Mouse (Mus musculus): ENCODE data around the gene Pcdh15. TPM values are rescaled to one million over a fixed set of nuclear protein-coding genes. Genes with fewer than 3 reads are reported as not detected.

Gene Pcdh15
- polyA plus RNA-seq, 1 experiment: not detected

DNA sequence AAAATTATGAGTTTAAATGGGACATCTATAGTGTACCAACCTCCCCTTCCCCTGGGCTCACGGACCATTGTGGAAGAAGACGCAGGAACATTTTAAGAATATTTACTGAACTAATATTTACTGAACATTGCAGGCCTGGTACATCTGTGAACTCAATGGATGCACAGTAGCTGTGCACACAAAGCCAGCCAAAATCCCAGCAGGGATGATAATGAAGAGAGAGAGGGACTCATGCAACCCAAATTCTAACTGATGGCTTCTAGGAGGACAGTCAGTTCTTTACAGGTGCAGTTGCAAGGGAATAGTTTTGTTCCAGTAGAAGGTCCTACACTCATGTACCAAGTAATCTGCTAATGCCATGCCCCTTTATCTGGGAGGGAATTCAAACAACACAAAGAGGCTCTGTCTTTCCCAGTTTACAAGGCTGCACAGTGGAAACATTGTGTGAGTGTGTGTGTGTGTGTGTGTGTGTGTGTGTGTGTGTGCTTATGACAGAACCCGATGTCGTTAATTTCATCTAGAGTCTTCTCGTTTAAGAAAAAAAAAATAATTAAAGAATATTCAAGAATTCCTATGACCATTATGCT is 475.7 kb downstream of the Pcdh15 start:
- Histone ChIP-seq H3K4me1 (ENCODE audit: control insufficient read depth, insufficient read depth, low read length) (no peaks in the 10 kb centered on the region), H3K27me3 (ENCODE audit: control insufficient read depth, insufficient read depth, low read length, poor library complexity, severe bottlenecking) (no peaks in the 10 kb centered on the region), H3K27ac (ENCODE audit: insufficient read depth, low read length) (no peak overlapping the region), H3K9ac (ENCODE audit: low read depth, poor library complexity, severe bottlenecking) (no peak overlapping the region), H3K9me3 (replicated peaks; ENCODE audit: control insufficient read depth, insufficient read depth, low read length, poor library complexity, severe bottlenecking) (no peaks in the 10 kb centered on the region), H3K36me3 (ENCODE audit: control insufficient read depth, insufficient read depth, low read length, poor library complexity, severe bottlenecking) (no peaks in the 10 kb centered on the region), H3K4me3 (ENCODE audit: low read depth, low read length) (no peak overlapping the region)
- TF ChIP-seq POLR2A (IDR thresholded peaks at IDR 0.05; ENCODE audit: insufficient read depth, low read length) (no peak), EP300 (IDR thresholded peaks at IDR 0.05; ENCODE audit: insufficient read depth, low read depth, low read length) (no peak), CTCF (IDR thresholded peaks at IDR 0.05; ENCODE audit: low read depth, low read length) (no peak)

DNA sequence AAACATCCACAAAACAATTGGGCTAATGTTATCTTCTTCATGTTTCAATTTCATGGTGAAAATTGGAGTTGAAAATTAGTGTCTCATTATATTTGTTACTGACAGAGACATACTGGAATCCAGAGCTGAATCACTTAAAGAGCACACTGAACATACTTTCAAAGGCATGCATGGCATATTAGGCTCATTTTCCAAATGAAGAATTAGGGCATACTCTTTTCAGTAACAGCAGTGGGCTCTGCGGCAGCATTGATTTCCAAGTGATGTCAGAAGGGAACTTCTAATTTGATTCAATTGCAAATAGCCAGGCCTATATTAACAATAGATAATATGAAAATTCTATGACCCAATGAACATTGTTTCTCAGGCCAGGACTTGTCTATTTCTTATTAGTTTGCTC is 568.4 kb downstream of the Pcdh15 start:
- H3K36me3 ChIP-seq (ENCODE audit: control insufficient read depth, insufficient read depth, low read length, poor library complexity, severe bottlenecking): no peaks in the 10 kb centered on the region
- no peaks in the 10 kb centered on the region for H3K27me3 ChIP-seq (ENCODE audit: control insufficient read depth, insufficient read depth, low read length, poor library complexity, severe bottlenecking)
- no peaks in the 10 kb centered on the region for H3K9me3 ChIP-seq (replicated peaks; ENCODE audit: control insufficient read depth, insufficient read depth, low read length, poor library complexity, severe bottlenecking)
- H3K27ac ChIP-seq (ENCODE audit: insufficient read depth, low read length): no peak overlapping the region
- H3K9ac ChIP-seq (ENCODE audit: low read depth, poor library complexity, severe bottlenecking): no peak overlapping the region
- no peak overlapping the region for H3K4me3 ChIP-seq (ENCODE audit: low read depth, low read length)
- TF ChIP-seq CTCF (IDR thresholded peaks at IDR 0.05; ENCODE audit: low read depth, low read length): no peak
- no peak for TF ChIP-seq POLR2A (IDR thresholded peaks at IDR 0.05; ENCODE audit: insufficient read depth, low read length)
- no peak for TF ChIP-seq EP300 (IDR thresholded peaks at IDR 0.05; ENCODE audit: insufficient read depth, low read depth, low read length)
- no peaks in the 10 kb centered on the region for H3K4me1 ChIP-seq (ENCODE audit: control insufficient read depth, insufficient read depth, low read length)

DNA sequence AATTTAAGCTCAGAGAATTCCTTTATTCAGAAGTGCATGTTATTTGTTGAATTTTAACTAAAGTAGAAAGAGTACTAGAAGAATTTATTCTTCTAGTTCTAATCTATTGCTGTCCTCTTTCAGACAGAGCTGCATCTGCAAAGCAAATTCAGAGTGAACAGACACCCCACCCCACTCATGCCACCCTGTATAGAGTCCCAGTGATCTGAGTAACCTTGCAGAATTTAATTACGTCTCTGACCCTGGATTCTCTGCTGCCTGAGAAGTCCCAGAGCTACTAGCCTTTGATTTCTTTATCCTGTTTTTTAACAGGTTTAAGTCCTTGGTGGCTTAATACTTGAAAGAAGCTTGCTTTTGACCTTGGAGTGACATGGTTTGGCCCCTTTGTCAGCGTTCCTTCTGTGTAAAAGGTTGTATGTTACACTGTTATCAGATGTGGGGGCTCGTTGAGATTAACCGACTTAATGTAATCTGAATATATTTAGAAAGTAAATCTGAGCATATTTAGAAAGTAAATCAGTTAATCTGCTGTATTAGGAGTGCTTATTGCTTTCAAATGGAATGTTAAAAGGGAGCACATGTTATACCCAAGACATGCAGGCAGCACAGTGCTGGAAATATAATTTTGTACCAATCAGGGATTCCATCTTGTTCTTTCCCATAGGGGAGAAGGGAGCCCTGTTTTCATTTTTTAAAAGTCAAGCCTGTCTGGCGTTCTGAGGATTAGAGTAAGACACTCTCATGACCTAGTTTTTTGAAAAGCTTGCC is 601.6 kb downstream of the Pcdh15 start:
- no peak for TF ChIP-seq CTCF (IDR thresholded peaks at IDR 0.05; ENCODE audit: low read depth, low read length)
- H3K36me3 ChIP-seq (ENCODE audit: control insufficient read depth, insufficient read depth, low read length, poor library complexity, severe bottlenecking): no peaks in the 10 kb centered on the region
- H3K4me1 ChIP-seq (ENCODE audit: control insufficient read depth, insufficient read depth, low read length): no peaks in the 10 kb centered on the region
- no peak overlapping the region for H3K4me3 ChIP-seq (ENCODE audit: low read depth, low read length)
- H3K27me3 ChIP-seq (ENCODE audit: control insufficient read depth, insufficient read depth, low read length, poor library complexity, severe bottlenecking): no peaks in the 10 kb centered on the region
- H3K9me3 ChIP-seq (replicated peaks; ENCODE audit: control insufficient read depth, insufficient read depth, low read length, poor library complexity, severe bottlenecking): no peaks in the 10 kb centered on the region
- no peak overlapping the region for H3K27ac ChIP-seq (ENCODE audit: insufficient read depth, low read length)
- no peak overlapping the region for H3K9ac ChIP-seq (ENCODE audit: low read depth, poor library complexity, severe bottlenecking)

DNA sequence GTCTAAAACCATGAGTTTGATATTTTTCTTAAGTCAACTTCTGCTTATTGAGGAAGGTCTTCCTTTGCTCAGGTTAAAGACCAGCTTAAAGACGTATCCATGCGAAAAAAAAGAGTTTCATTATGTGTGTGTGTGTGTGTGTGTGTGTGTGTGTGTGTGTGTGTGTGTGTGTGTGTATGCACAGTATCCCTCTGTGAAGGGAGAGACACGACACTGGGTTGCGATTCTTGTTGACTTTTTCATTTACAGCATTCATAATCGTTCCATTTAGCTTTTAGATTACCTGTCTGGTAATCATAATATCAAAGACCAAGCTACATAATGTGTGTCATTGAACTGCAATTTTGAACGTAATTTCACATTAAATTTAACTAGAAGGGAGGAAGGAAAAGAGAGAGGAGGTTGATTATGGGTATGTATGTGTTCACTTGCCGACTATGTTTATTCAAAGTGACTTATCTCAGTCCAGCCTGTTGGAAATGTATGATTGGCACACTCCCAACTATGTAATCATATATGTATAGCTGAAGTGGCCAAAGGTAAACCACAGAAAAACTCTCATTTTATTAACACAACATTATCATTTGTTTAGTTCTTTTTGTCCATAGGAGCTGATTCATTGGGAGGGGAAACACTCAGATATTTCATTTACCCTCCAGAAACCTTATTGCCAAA is 626.6 kb downstream of the Pcdh15 start:
- no peak for TF ChIP-seq CTCF (IDR thresholded peaks at IDR 0.05; ENCODE audit: low read depth, low read length)
- no peak for TF ChIP-seq EP300 (IDR thresholded peaks at IDR 0.05; ENCODE audit: insufficient read depth, low read depth, low read length)
- TF ChIP-seq POLR2A (IDR thresholded peaks at IDR 0.05; ENCODE audit: insufficient read depth, low read length): no peak
- Histone ChIP-seq H3K27me3 (ENCODE audit: control insufficient read depth, insufficient read depth, low read length, poor library complexity, severe bottlenecking) (no peaks in the 10 kb centered on the region), H3K4me3 (ENCODE audit: low read depth, low read length) (no peak overlapping the region), H3K4me1 (ENCODE audit: control insufficient read depth, insufficient read depth, low read length) (no peaks in the 10 kb centered on the region), H3K27ac (ENCODE audit: insufficient read depth, low read length) (no peak overlapping the region), H3K9me3 (replicated peaks; ENCODE audit: control insufficient read depth, insufficient read depth, low read length, poor library complexity, severe bottlenecking) (no peaks in the 10 kb centered on the region), H3K36me3 (ENCODE audit: control insufficient read depth, insufficient read depth, low read length, poor library complexity, severe bottlenecking) (no peaks in the 10 kb centered on the region), H3K9ac (ENCODE audit: low read depth, poor library complexity, severe bottlenecking) (no peak overlapping the region)

DNA sequence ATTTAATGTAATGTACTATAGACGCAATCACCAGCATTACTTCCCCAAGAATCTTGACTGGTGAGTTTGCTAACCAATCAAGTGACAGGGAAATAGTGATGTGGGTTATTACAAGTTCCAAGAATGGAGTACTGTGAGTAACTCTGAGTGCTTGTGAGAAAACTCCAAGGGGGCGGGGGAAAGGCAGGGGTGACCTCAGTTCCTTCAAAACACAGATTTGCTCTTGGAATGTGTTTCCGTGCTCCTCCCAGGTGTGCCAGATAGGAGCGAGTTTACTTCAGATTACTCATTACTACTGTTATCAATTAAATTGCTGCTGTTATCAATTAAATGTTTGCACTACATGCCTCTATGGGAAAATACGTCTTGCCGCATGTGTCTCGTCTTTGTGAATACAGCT is 634.1 kb downstream of the Pcdh15 start:
- Histone ChIP-seq H3K9ac (ENCODE audit: low read depth, poor library complexity, severe bottlenecking) (no peak overlapping the region), H3K36me3 (ENCODE audit: control insufficient read depth, insufficient read depth, low read length, poor library complexity, severe bottlenecking) (no peaks in the 10 kb centered on the region)

DNA sequence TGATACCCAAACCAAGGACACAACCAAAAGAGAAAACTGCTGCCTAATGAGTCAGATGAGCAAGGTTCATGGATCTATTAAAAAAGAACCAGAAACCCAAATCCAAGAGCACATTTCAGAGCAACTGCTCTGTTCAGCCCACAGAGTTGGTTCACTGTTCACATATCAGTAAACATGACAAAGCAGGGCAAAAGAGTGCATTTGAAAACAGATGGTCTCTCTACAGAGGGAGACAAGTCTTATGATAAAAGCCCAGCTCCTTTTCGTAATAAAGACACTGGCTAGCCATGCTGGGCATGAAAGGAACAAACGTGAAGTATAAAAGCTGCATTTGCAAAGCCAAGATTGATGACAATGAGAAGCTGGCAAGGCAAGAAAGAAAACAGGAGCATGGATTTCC is 649.9 kb downstream of the Pcdh15 start:
- no peak for TF ChIP-seq EP300 (IDR thresholded peaks at IDR 0.05; ENCODE audit: insufficient read depth, low read depth, low read length)
- TF ChIP-seq CTCF (IDR thresholded peaks at IDR 0.05; ENCODE audit: low read depth, low read length): no peak
- TF ChIP-seq POLR2A (IDR thresholded peaks at IDR 0.05; ENCODE audit: insufficient read depth, low read length): no peak

More for the DNA sequence above, 634.1 kb downstream of the Pcdh15 start:
- Histone ChIP-seq H3K27me3 (ENCODE audit: control insufficient read depth, insufficient read depth, low read length, poor library complexity, severe bottlenecking) (no peaks in the 10 kb centered on the region), H3K9me3 (replicated peaks; ENCODE audit: control insufficient read depth, insufficient read depth, low read length, poor library complexity, severe bottlenecking) (no peaks in the 10 kb centered on the region), H3K4me3 (ENCODE audit: low read depth, low read length) (no peak overlapping the region), H3K4me1 (ENCODE audit: control insufficient read depth, insufficient read depth, low read length) (no peaks in the 10 kb centered on the region), H3K27ac (ENCODE audit: insufficient read depth, low read length) (no peak overlapping the region)
- TF ChIP-seq POLR2A (IDR thresholded peaks at IDR 0.05; ENCODE audit: insufficient read depth, low read length): no peak
- no peak for TF ChIP-seq EP300 (IDR thresholded peaks at IDR 0.05; ENCODE audit: insufficient read depth, low read depth, low read length)
- no peak for TF ChIP-seq CTCF (IDR thresholded peaks at IDR 0.05; ENCODE audit: low read depth, low read length)

More for the DNA sequence above, 649.9 kb downstream of the Pcdh15 start:
- Histone ChIP-seq H3K27ac (ENCODE audit: insufficient read depth, low read length) (no peak overlapping the region), H3K36me3 (ENCODE audit: control insufficient read depth, insufficient read depth, low read length, poor library complexity, severe bottlenecking) (no peaks in the 10 kb centered on the region), H3K4me3 (ENCODE audit: low read depth, low read length) (no peak overlapping the region), H3K4me1 (ENCODE audit: control insufficient read depth, insufficient read depth, low read length) (no peaks in the 10 kb centered on the region), H3K27me3 (ENCODE audit: control insufficient read depth, insufficient read depth, low read length, poor library complexity, severe bottlenecking) (no peaks in the 10 kb centered on the region), H3K9ac (ENCODE audit: low read depth, poor library complexity, severe bottlenecking) (no peak overlapping the region), H3K9me3 (replicated peaks; ENCODE audit: control insufficient read depth, insufficient read depth, low read length, poor library complexity, severe bottlenecking) (no peaks in the 10 kb centered on the region)

Data from ES-Bruce4 (cell line).